Mouse (Mus musculus): Measurements from ENCODE around the gene Vezt.

Gene Vezt

GRCm38 (mm10) chr10:94037596-94037995 is 2.0 kb upstream of the Vezt start:
- no peak for DNase-seq (ENCODE audit: low read depth)

GRCm38 (mm10) chr10:94037196-94037595 is 1.6 kb upstream of the Vezt start:
- DNase-seq (ENCODE audit: low read depth), result no peak

DNA sequence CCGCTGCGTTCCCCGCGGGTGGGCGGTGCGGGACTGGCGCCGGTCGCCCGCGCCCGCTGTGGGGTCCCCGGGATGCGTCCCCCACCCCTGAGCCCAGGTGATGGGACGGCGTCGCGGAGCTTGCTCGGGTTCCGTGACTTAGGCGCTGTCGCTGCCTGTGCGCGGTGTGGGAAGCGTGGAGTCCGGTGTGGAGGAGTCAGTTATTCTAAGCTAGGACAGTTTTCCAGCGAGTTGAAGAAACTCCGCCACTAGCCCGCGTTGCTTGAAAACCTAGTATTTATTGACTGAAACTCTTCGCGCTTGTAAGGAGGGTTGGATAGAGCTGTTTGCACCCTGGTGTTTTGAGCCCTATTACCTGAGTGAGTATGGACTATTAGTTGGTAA is 750 bp upstream of the Vezt start:
- DNase-seq (ENCODE audit: low read depth), result peak; percentile 58

DNA sequence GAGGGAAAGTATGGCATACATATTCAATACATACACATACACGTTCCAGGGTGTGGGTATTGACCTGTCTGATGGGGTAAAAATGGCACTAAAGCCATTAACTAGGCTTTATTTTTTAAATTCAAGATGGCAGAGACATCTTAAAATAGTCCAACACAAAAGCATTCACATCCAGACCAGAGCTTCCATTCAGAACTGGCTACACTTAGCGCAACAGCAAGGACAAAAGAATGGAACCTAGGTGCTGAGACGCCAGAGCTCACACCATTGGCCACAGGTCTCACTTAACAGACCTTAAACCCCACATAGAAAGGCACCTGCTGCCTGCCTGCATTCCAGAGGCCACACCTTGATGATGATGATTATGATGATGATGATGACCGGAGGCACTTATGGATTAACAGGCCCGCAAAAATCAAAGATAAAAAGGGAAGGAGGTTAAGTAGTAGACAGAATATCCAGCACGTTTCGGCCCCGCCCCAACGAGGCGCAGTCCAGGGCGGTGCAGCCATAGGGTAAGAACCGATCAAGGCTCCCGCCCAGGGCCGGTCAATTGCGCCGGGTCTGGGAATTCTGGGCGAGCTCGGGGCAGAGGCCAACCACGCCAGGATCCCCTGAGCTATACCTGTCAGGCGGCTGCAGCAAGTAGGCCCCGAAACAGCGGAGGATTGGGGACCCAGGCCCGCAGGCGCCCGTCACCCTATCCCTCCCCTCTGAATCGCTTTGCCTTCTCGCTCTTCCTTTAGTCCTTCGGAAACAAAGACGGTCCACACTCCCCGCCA is 550 bp downstream of the Vezt start:
- peak; percentile 63 for DNase-seq (ENCODE audit: low read depth)

GRCm38 (mm10) chr10:94031164-94031563 is 4.5 kb downstream of the Vezt start:
- DNase-seq (ENCODE audit: low read depth), result no peak

DNA sequence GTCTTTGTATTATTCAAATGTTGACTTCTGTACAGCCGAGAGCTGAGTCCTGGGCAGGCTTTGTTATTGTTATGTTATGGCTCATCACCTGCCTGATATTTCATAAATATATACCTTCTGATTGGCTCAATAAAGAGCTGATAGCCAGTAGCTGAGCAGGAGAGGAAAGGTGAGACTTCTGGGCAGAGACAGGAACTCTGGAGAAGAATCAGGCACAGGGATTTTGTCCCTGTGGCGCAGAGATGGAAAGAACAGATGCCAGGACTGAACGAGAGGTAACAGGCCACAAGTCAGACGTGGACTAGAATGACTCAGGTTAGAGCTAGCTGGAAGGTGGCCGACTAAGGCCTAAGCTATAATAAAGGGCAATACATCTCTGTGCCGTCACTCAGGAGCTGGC is 7.1 kb downstream of the Vezt start:
- DNase-seq (ENCODE audit: low read depth), result no peak

DNA sequence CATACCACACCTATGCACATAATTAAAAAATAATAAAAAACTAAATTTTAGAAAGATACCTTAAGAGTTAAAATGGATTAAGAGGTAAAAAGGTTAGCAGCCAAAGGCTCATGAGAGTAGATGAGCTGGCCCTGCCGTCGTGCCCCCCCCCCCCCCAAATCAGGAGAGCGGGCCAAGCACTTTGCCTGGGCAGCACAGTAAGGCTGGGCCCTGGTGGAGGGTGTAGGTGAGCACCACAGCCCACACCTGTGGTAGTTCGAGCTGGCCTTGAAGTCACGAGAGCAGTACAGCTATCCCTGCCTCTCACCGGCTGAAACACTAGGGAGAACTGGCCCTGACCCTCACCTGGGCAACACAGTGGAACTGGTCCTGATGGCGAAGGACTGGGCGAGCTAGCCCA is 10.5 kb downstream of the Vezt start:
- no peak for DNase-seq (ENCODE audit: low read depth)

- no peak for DNase-seq (ENCODE audit: low read depth)
Observed at GRCm38 (mm10) chr10:94021059-94021458, 14.6 kb downstream of the Vezt start.

GRCm38 (mm10) chr10:94020587-94020986 is 15.0 kb downstream of the Vezt start:
- DNase-seq (ENCODE audit: low read depth), result no peak

DNA sequence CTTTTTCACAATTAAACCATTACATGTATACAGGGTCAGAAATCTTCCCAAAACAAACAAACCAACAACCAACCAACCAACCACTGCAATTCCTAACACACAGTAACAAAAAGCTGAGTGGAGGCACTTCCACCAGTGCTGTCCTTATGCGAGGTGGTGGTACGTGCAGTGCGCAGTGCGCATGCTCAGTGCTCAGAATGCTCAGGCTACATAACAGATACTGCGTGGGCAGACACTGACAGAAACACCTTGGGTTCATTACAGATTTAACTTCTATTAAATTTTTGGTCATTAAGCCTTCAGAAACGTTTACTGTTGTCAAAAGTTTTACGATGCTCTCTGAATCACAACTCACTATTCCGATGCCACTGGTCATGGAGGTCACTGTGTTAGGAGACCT is 18.2 kb downstream of the Vezt start:
- no peak for DNase-seq (ENCODE audit: low read depth)

DNA sequence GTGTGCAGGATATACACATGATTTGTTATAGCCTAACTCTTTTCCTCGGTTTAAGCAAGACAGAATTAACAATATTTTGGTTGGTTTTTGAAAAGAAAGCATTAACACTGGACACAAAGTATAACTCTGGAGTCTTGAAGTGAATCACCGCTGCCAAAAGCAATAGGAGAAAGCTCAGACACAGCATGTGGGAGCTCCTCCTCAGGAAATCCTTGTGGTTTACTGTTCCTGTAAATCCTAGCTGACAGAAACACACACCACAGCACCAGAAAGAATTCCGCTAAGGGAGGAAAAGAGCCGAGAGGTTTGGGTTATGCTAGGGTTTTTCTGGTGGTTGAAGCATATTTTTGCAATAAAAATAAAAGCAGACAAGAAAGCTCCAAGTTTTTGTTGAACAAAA is 21.4 kb downstream of the Vezt start:
- peak; percentile 39 for DNase-seq (ENCODE audit: low read depth)

DNA sequence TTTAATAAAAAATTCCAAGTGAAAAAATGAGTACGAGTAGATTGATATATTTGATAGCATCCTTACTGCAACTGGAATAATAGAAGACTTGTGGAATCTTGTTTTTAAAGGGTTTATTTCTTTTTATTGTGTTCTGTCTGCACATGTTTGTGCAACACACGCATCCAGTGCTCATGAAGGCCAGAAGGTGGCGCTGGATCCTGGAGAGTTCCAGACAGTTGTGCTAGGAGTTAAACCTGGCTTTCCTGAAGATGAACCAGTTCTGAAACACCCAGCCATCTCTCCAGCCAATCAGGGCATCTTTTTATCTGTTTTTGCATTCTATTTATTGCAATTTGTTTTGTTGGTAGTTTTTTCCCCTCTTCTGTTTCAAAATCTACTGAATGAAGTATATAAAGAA is 22.4 kb downstream of the Vezt start:
- DNase-seq (ENCODE audit: low read depth), result peak; percentile 84

GRCm38 (mm10) chr10:94011024-94011423 is 24.6 kb downstream of the Vezt start:
- no peak for DNase-seq (ENCODE audit: low read depth)

GRCm38 (mm10) chr10:94009991-94010679 is 25.5 kb downstream of the Vezt start:
- DNase-seq (ENCODE audit: low read depth), result no peak

- no peak for DNase-seq (ENCODE audit: low read depth)
Observed at GRCm38 (mm10) chr10:94008356-94008755, 27.3 kb downstream of the Vezt start.

DNA sequence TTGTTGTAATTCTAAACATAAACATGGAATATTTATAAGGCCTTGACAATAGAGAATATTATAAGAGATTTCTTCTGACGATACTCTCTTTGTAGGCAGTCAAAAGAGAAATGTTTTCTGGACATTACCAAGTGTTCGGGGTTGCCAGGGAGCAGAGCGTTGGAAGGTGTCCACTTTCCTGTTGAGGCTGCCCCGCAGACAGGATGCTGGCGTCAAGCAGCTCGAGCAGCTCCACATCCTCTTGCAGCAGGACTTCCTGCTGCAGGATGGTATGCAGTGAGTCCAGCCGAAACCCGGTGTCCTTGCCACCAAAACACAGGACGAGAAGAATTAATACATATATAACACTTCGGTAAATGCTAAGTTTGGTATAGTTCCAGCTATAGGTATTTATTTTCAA is 35.4 kb downstream of the Vezt start:
- no peak for DNase-seq (ENCODE audit: low read depth)

- DNase-seq (ENCODE audit: low read depth), result no peak
Observed at GRCm38 (mm10) chr10:93999357-93999756, 36.3 kb downstream of the Vezt start.

GRCm38 (mm10) chr10:93995100-93995499 is 40.5 kb downstream of the Vezt start:
- DNase-seq (ENCODE audit: low read depth), result no peak

- DNase-seq (ENCODE audit: low read depth), result no peak
Observed at GRCm38 (mm10) chr10:93994136-93994535, 41.5 kb downstream of the Vezt start.

GRCm38 (mm10) chr10:93985357-93985756 is 50.3 kb downstream of the Vezt start:
- DNase-seq (ENCODE audit: low read depth), result no peak

DNA sequence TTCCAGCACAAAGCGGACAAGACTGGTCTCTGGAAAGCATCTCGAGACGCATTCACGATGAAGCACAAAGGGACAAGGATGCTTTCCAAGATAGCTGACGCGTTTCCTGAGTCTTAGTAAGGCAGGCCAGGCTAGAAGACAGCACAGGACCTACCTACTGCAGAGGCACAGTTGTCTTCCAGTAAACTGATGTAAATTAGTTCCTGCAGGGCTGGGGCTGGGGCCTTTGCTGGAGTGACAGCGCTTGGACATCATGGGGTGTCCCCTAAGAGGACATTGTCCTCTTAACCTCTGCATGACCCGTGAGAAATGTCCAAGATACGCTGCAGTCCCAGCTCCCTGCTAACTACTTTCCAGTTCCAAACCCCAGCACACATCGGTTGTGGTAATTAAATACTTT is 66.3 kb downstream of the Vezt start:
- DNase-seq (ENCODE audit: low read depth), result no peak

GRCm38 (mm10) chr10:93967486-93967885 is 68.1 kb downstream of the Vezt start:
- DNase-seq (ENCODE audit: low read depth), result peak; percentile 63

DNA sequence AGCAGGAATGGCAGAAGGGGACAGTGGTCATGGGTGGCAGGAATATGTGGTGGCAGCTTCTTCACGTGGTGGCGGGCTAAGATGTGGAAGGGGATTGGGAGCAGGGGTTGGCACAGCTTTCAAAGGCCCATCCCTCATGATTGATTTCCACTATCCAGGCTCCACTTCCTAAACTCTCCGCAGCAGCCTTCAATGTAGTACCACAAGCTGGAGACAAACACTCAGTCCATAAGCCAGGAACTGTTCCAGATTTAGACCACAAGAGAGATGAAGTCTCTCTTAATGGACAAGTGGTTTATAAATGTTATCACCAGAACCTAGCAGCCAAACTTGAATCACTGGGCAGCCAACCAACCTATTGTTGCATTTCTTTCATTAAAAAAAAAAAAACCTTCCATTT is 81.6 kb downstream of the Vezt start:
- no peak for DNase-seq (ENCODE audit: low read depth)

- DNase-seq (ENCODE audit: low read depth), result no peak
Observed at GRCm38 (mm10) chr10:93953504-93953903, 82.1 kb downstream of the Vezt start.

All from NIH3T3 (cell line).